Mouse (Mus musculus): Measurements from ENCODE around the gene Dohh.

The Dohh gene

DNA sequence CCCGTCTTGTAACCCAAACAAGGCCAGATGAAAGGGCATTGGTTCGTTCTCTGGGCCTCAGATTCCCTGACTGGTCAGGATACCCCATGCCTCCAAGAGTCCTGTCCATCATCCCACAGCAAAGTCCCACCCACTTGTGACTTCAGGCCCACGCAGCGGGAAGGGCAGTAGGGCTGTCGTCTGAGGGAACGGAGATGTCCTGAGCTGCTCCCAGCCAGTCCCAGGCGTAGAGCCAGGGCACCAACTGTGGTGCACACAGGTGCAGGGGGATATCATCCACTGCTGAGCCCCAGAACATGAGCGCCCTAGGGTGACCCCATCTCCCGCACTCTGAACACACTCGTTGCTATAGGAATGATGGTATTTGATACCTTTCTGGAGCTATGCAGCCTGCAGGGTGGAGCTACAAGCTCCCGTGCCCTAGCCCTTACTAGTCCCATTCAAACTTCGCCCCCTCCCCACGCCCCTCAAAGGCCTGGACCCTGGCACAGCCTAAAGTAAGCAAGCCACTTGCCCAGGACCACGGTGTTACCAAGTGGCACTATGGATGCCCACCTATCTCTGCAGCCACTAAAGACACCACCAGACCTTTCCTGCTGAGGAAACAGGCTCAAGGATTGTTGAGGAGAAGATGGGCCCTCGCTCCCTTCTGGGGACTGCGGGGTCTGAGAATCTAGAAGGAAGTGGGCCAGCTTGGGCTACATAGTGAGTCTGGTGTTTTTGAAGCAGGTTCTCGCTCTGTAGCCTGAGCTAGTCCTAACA is 31.5 kb downstream of the Dohh start:
- in situ Hi-C loops (cut with MboI; ENCODE audit: low sequenced_read_pairs), result no loop called here

DNA sequence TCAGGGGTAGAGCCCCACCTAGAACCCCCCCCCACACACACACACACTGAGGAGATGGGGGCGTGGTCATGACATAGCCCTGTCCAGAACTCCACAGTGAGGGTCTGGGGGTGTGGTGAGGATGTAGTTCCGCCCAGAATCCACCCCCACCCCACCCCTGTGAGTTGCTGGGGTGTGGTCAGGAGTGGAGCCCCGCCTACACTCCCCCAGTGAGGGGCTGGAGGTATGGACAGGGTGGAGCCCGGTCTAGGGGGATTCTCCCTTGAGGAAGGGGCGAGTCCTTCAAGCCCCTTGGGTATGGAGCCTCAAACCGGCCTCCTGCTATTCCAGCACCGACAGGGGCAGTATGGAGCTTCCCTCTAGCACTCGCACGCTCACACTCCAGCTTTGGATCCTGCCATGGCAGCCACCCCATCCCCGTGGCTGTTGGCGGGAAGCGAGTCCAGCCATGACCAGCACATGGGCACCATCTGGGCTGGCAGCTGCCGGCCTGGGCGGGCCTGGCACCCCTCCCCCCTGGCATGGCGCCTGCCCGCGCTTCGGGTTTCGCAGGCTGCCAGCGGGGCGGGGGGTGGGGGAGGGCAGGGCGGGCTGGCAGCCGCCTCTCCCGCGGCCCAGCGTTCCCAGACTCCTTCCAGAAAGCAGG is 32.5 kb downstream of the Dohh start:
- in situ Hi-C loops (cut with MboI; ENCODE audit: low sequenced_read_pairs), result no loop called here

DNA sequence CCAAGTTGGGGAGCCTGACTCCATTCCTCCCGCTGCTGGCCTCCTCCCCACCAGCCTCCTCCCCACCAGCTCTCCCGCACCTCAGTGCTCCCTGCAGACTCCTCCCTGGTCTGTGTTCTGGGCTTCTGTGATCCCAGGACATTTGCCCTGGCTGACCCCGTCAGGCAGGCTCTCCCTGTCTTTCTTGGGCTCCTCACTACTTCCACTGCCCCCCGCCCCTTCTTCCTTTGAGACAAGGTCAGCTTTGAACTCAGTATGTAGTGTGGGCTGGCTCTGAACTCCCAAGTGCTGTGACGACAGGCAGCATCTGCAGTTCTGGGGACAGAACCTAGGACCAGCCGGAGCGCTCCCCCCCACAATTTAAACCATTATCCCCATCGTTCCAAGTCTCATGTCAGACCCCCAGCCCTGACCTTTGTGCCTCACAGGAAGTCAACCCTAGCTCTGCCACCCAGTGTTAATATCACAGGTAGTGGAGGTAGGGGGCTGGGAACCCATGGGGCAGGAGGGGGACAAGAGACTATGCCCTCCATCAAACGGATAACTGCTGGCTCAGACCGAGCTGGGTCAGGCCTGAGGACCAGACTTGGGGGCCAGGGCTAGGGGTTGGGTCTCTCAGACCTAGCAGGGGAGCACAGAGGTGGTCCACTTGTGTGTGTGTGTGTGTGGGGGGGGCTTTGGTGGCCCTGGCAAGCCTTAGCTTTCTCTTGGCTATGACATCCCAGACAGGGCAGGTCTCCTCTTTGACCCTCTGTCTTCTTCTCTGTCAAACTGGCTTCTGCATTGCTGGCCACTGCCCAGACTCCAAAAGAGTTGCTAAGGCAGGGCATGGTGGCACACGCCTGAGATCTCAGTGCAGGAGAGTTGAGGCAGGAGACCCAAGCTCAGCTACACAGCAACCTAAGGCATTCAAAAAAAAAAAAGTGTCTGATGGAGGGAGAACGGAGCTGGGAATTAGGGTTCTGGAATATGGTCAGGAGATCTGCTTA is 33.3 kb downstream of the Dohh start:
- in situ Hi-C loops (cut with MboI; ENCODE audit: low sequenced_read_pairs), result no loop called here

DNA sequence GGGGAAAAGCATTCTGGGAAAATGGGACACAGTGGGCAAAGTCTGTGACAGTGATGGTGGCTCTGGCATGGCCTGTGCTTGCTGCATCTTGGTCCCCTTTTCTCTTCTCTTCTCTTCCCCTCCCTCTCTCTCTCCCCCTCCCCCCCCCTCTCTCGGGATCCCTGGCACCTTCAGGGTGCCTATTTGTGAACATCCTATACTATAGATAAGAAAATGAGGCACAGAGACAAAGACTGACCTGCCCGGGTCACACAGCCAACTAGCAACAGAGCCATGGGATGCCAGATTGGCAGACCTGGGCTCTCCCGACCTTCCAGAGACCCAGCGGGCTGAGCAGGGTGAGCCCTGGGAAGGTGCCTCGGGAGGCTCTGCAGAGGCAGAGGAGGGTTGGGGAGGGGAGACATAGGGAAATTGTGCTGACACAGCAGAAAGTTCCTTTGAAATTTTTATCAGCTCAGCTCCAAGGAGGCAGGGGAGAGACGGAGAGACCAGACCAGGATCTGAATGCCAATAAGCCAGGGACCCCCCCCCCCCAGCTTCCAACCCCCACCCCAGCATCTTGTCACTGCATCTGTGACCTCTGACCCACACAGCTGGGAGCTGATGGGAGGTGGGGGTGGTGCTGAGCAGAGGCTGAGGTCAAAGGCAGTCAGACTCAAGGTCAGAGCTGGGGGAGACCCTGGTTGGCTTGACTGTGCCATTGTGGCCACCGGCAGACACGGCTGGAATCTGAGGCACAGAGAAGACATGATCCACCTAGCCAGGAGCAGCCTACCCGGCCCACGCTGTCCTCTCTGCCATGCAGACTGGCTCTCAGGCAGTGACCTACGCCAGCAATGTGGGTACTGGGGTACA is 34.2 kb downstream of the Dohh start:
- in situ Hi-C loops (cut with MboI; ENCODE audit: low sequenced_read_pairs), result no loop called here

DNA sequence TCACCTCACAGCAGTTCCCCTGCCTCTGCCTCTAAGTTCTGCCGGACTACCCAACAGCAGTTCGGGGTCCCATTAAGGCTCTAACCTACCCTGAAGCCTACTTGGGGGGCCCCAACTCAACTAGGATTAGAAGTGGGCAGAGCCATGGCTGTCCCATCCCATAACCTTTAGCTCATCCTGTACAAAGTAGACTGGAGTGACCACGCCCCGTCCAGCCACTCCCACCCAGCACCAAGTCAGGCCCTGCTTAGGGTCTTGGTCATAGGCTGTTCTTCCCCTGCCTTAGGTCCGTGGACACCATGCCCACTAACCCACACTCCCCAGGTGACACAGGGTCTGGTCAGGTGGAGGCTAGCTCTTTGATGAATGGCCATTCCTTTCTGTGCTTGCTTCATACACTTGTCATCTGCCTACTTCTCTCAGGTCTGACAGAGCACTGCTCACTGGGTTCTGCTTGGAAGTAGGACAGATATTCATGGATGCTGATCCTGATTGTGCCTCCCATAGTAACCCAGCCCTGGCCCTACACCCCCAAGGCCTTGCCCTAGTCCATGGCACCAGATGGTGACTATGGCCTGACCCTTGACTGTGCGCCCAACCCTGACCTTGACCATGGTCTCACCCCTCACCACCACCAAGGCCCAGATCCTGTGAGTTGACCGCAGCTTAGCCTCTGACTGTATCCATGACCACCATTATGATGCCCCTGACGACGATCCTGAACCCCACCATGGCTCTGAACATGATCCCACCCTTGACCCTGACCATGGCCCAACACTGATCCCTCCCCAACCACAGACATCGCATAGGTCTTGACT is 35.1 kb downstream of the Dohh start:
- in situ Hi-C loops (cut with MboI; ENCODE audit: low sequenced_read_pairs), result no loop called here

DNA sequence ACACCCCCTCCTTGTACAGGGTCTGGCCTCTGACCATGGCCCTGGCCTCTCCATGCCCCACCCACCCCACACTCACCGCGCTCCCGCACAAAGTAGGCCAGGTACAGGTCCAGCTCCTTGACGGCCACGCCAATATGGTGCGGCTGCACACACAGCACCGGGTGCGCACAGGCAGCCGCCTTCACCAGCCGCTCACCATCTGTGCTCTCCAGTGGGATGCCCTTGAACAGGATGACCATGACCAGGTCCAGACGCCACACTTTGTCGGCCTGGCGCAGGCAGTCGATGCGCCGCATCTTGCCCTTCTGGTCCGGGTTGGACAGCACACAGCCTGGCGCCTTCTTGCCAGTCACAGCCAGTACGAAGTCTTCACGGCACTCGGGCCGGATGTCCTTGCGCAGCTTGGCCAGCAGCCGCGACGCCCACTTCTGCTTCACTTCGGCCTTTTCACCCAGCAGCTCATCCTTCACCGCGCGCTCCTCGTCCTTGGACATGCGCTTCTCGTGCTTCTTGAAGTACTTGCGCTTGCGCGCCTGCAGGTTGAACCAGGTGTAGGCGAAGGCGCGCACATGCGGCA is 36.1 kb downstream of the Dohh start:
- in situ Hi-C loops (cut with MboI; ENCODE audit: low sequenced_read_pairs), result no loop called here

DNA sequence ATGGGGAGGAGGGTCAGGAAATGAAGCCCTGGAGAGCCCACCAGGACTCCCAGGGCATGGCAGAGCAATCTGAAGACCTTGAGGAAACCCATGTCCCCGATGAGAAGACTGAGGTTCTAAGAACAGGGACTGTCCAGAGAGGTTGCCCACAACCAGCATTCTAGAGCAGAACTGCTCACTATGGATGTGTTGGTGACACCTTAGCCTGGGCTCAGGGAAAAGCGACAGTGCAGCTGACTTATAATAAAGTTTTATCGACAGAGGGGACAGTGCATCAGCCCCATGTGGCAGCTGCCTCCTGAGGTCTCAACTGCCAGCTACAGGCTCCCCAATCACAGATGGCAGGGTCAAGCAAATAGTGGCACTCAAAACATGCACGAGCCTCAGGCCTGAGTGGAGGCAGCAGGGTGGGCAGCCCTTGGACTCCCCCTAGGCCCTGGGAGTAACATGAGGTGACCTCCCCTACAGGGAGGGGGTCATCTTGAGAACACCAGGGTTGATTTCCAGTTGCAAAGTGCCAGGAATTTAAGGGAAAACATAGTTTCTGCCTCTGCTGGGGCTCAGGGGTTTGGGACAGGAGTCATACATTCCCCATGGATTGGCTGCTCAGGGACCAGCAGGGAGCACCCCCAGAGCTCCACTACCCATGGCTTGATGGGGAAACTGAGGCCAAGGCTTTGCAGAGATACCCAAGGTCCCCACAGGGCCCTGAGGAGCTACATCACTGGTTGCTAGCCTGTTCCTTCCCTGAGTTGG is 37.0 kb downstream of the Dohh start:
- in situ Hi-C loops (cut with MboI; ENCODE audit: low sequenced_read_pairs), result no loop called here

DNA sequence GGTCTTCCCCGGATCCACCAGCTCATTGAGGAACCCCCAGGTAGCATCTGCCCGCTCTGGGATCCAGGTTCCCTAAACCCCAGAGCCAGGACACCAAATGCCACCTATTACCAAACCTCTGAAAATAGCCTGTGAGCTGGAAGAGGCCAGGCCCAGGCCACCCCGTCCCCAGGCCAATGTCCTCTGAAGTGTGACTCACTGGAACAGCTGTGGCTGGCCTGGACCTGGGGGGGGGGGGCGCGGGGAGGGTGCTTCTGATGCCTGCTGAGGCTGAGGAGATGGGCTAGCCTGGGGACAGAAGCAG is 37.5 kb downstream of the Dohh start:
- in situ Hi-C loops (cut with MboI; ENCODE audit: low sequenced_read_pairs), result no loop called here

DNA sequence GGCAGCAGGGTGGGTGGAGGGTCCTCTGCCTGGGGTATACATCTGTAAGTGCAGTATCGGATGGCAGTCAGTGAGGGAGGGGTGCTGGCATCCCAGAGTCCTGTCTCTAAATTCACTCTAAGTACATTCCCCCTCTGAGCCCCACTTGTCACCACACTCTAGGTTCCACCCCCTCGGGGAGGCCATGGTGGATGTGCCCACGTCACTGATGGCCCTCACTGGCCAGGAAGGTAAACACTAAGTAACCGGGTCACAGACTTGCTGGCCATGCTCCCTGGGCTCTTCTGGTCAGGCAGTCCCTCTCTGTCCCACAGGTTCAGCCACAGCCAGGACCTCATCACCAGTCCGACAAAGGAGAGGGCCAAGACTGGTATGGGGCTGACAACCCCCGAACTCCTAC is 38.0 kb downstream of the Dohh start:
- in situ Hi-C loops (cut with MboI; ENCODE audit: low sequenced_read_pairs), result no loop called here

DNA sequence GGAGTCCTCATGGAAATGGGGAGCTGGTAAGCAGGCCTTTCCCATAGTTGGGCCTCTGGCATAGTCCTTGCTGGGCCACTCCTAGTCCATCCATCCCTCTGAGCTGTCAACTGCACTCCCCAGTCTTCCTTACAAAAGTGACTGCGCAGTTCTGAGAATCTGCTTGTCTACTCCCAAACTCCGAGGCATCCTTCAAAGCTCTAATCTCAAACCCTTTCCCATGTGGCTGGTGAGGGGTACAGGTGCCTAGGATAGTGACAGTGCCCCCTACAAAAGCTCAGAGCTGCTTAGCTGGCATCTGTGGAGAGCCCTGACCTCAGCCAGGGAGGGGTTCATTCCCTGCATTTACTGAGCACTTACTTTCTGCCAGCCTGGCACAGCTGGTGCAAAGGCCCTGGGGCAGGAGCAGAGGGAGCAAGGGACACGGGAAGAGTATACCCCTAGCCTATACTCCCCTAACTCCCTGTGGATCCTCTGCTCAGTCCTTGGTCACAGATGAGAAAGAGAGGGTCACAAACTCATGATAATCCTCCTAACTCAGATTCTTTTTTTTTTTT is 38.5 kb downstream of the Dohh start:
- in situ Hi-C loops (cut with MboI; ENCODE audit: low sequenced_read_pairs), result no loop called here

DNA sequence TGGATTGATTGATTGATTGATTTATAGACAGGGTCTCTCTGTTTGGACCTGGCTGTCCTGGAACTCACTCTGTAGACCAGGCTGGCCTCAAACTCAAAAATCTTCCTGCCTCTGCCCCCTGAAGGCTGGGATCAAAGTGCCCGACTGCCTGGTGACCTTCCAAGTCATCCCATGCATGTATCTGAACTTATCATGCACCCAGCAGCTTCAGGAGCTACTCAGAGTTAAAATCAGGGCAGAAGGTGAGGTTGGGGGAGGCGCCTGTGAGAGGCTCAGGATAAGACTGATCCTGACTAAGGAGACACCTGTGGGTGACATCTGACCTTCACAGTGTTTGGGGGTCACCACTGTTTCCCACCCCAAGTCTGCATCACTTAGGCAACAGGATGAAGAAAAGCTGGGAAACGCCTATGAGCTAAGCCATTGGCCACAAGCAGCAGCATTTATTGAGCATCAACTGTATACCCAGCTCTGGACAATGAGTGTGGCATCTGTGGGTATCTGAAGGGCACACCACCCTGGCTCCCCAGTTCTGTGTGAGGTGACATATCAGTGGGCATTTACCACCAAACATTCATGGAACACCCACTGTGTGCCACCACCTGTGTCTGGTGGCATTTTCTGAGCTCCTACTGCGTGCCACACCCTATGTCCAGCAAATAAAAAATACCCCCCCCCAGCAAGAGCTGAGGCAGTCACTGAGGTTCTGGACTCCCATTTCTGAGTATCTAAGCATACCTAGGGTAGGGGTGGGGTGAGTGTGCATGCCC is 39.4 kb downstream of the Dohh start:
- in situ Hi-C loops (cut with MboI; ENCODE audit: low sequenced_read_pairs), result no loop called here

DNA sequence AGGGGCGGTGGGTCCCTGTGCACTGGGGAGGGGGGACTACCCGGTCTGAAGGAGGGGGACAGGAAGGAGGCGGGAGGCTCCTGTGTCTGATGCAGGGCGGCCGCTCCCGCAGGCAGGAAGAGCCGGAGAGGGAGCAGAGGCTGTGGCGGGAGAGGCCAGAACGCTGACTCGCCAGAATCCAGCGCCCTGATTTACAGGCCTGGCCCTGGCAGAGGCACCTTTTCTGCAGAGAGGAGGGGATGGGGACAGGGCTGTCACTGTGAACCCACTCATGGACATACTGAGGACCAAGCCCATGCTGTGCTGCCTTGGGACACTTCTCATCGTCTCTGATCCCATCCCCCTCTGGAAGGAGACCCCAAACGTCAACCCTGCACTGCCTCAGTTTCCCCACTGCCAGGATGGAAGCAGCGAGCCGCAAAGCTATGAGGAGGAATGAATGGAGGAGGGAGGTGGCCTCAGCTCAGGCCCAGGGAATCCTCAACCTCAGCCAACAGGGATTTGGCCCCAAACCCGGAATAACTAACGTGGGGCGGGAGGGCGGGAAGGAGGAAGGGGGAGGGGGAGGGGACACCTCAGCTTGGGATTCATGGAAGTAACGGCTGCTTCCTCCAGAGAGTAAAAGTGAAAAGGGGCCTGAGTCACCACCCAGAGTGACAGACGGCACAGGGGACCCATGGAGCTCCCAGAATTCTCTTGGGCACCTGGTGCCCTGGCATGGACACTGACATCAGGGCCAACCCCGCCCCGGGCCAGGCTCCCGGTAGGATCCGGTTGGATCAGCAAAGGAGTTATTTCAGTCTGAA is 40.2 kb downstream of the Dohh start:
- in situ Hi-C loops (cut with MboI; ENCODE audit: low sequenced_read_pairs), result no loop called here

DNA sequence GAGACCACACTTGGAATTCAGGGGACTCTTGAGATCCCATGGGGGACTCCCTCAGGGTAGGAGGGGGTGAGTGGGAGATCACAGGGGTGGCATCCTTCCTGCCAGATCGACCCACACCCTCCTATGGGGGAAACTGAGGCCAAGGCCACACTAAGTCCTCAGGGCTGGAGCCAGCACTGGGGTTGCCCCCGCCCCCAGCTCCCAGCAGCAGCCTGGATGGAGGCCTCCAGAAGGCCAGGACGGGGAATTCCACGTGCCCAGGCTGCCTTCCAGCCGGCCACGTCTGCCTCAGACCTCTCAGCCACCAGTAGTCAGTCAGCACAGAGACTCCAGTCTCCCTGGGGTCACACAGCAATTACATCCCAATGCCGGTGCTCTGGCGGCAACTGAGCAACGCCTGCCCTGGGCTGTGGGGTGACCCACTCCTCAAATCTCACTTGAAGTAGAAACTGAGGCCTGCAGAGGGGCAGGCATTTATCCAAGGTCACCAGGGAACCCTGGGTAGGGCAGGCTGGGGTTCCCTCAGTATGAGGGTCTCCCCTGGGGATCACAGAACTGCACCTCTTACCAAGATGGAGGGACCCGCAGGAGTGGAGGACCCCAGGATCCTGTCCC is 41.1 kb downstream of the Dohh start:
- in situ Hi-C loops (cut with MboI; ENCODE audit: low sequenced_read_pairs), result no loop called here

DNA sequence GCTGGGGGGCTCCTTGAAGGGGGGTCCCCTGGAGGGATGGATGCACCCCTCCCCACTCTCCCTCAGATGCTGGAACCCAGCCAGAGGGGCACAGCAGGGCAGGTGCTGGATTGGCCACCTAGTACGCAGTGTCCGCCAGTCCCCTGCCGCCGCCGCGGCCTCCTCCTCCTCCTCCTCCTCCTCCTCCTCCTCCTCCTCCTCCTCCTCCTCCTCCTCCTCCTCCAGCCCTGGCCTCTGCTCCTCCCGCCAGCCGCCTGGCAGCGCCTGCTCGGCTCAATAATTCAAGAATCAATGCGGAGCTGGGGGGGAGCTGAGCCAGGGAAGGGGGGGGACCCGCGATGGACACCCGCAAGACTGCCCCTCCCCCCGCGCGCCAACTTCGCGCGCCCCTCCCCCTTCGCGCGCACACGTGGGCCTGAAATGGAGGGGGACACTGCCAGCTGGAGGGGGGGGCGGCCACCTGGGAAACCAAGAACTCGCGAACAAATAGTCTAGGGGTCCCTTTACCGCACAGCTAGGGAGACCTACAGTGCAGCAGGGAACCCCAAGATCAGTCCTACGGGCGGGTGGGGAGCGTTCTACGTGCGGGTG is 41.9 kb downstream of the Dohh start:
- in situ Hi-C loops (cut with MboI; ENCODE audit: low sequenced_read_pairs), result no loop called here

DNA sequence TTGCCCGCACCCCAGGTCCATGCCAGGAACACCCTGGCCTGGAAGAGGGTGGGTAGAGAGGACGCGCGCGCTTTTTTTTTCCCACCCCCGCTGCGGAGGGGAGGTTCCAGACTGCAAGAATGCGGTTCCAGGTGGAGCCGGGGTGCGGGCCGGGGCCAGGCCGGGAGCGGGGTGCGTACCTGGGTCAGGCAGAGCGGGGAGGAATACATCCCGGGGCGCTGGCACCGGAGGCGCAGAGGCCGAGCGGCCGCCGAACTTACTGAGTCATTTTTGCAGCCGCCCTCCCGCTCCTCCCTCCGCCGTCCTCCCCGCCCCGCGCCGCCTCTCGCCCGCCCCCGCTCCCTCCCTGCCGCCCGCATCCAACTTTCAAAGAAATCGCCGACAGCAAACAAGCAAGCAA is 42.7 kb downstream of the Dohh start:
- in situ Hi-C loops (cut with MboI; ENCODE audit: low sequenced_read_pairs), result no loop called here

DNA sequence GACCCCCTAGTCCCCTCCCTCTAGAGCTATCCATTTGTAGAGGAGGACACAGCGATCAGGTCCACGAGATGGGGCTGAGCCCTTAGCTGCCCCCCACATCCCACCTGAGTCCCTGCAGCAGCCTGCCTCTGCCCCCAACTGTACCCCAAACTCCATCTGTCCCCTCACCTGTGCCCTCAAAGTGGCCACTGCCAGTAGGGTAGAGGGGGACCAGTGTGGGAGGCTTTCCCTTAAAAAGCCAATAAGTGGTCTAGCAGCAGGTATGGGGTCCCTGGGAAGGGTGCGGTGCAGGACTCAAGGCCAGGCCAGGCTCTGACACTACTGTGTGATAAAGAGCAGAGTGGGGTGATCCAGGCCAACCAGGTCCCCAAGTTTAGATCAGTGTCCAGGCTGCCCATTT is 43.1 kb downstream of the Dohh start:
- in situ Hi-C loops (cut with MboI; ENCODE audit: low sequenced_read_pairs), result no loop called here

All from CH12F3 (cell line).